Mouse (Mus musculus): ENCODE data around the gene Psmb8.

DNA sequence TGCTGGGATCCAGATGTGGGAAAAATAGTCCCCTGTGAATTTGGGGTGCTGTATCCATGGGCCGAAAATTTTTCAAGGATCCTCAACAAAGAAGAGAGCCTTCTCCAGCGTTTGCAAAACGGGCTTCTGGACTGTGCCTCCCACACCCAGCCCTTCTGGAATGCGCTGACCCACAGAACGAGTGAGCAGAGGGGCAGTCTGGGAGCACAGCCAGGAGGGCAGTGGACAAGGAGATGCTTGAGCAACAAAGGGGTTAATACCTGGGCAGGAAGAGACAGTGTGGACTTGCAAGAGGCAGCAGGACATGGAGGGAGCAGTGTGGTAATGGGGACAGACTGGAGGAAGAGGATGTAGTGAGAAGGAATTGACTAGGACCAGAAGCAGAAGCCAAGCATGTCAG, 42.0 kb upstream of the Psmb8 start:
- TF ChIP-seq CTCF (IDR thresholded peaks at IDR 0.05; ENCODE audit: low read depth), result no peak
- no peak for TF ChIP-seq EP300 (IDR thresholded peaks at IDR 0.05; ENCODE audit: low read depth)

All from heart, postnatal 0 days (tissue).